20 mouse cellular contexts compared by ENCODE assay signal in genomic region chr14:124180265-124180664, GRCm38 (mm10).
A peak's percentile ranks its signal among the peaks of the same experiment; 100 is the strongest.
DNase-seq lines count a peak whose midpoint lies in the region; ATAC-seq lines count a peak whose summit lies in the region.
"Had no signal": no experiment of that assay in that cellular context is flagged by ENCODE, and none has a peak within 500 bp of the region (broad histone marks: within the 10 kb centered on the region; RNA-seq: fewer than 3 reads in every experiment).

No protein-coding gene starts in this region.

- DNase-seq in frontal cortex, postnatal 14 days (ENCODE audit: low spot score in 2 of 2): no peak
- peak; percentile 63 for DNase-seq in brain, adult 2 months (ENCODE audit: low read depth, low spot score)
- DNase-seq in telencephalon, adult 2 months (ENCODE audit: low read depth, low spot score): peak; percentile 67
- DNase-seq in adrenal gland, postnatal 36 days: no peak
- DNase-seq in gastrocnemius, adult 8-10 months (ENCODE audit: low spot score in 2 of 2): no peak
- DNase-seq: adrenal gland, adult 2 months; adrenal gland, adult 8-10 months; adrenal gland, postnatal 10 days; adrenal gland, postnatal 14 days; adrenal gland, postnatal 25 days; B cell, adult 2 months; cerebellum, adult 11 months; cerebellum, adult 11-12 months; cerebellum, adult 18-20 months; cerebellum, adult 2 months; cerebellum, adult 8-10 months had no signal

- ATAC-seq in frontal cortex, adult (ENCODE audit: low TSS enrichment): peak; percentile 99
- ATAC-seq: activated CD4-positive, CD25-positive, alpha-beta regulatory T cell, adult 4 months; CD4-positive, CD25-positive, alpha-beta regulatory T cell, adult 4 months; Patski had no signal

Comparison
In these comparisons a context has a peak if more than half of its experiments do, and no peak if none do; other contexts are left out.
1. DNase-seq: peak in brain, adult 2 months (single experiment) and telencephalon, adult 2 months (single experiment); none in frontal cortex, postnatal 14 days (0 of 2), adrenal gland, postnatal 36 days (0 of 2) and gastrocnemius, adult 8-10 months (0 of 2).